26 mouse cellular contexts compared by ENCODE assay signal in genomic region chr3:101690779-101691178, GRCm38 (mm10).
"Had no signal": no experiment of that assay in that cellular context is flagged by ENCODE, and none has a peak within 500 bp of the region (broad histone marks: within the 10 kb centered on the region; RNA-seq: fewer than 3 reads in every experiment).

No protein-coding gene starts in this region.

- DNase-seq: gastrocnemius, postnatal 10 days; heart, adult 18-20 months; heart, postnatal 10 days; heart, postnatal 4 days; kidney, adult 18-20 months; kidney, adult 8-10 months; kidney, postnatal 10 days; kidney, postnatal 25 days; kidney, postnatal 4 days; liver; liver, embryonic 13.5 days; liver, postnatal 0 days had no signal

- H3K27me3 ChIP-seq: heart, embryonic 12.5 days; hindbrain, embryonic 12.5 days; intestine, embryonic 15.5 days; limb, embryonic 12.5 days; liver, embryonic 13.5 days; liver, embryonic 15.5 days had no signal

- H3K27ac ChIP-seq: gastrocnemius, adult 2 months; heart, embryonic 10.5 days; hindbrain, embryonic 10.5 days; hindbrain, embryonic 12.5 days; hindbrain, embryonic 14.5 days; intestine, embryonic 15.5 days; left cerebral cortex, adult 2 months; limb, embryonic 12.5 days; liver, embryonic 13.5 days; liver, embryonic 15.5 days had no signal

- ATAC-seq: hindbrain, embryonic 16.5 days; inflammation-experienced regulatory T-cells, adult 6 months; intestine, embryonic 15.5 days; intestine, postnatal 0 days; liver, postnatal 0 days had no signal

- H3K4me3 ChIP-seq: gastrocnemius, adult 2 months; heart, embryonic 10.5 days; heart, embryonic 12.5 days; hindbrain, embryonic 10.5 days; hindbrain, embryonic 12.5 days; intestine, embryonic 15.5 days; left cerebral cortex, adult 2 months; limb, embryonic 10.5 days; limb, embryonic 12.5 days; liver, embryonic 13.5 days; liver, embryonic 15.5 days had no signal

- H3K4me1 ChIP-seq: hindbrain, embryonic 10.5 days; hindbrain, embryonic 12.5 days; intestine, embryonic 15.5 days; liver, embryonic 13.5 days; liver, embryonic 15.5 days had no signal
